Mouse (Mus musculus) regulatory T cell (primary cell): Measurements from ENCODE around the gene Tmprss7.

Source experiments
- in situ Hi-C: fragments of 300-600 bp; cut with MboI, MseI; formaldehyde crosslinking; loops from one replicate; pipeline ENCODE4 v1.15.1; 2025; ENCODE audit warnings: high pct_unique_total_duplicates

Tmprss7 gene

GRCm38 (mm10) chr16:45686833-45687232 lies 6.6 kb downstream of the Tmprss7 start:
- in situ Hi-C loops = no loop called here

DNA sequence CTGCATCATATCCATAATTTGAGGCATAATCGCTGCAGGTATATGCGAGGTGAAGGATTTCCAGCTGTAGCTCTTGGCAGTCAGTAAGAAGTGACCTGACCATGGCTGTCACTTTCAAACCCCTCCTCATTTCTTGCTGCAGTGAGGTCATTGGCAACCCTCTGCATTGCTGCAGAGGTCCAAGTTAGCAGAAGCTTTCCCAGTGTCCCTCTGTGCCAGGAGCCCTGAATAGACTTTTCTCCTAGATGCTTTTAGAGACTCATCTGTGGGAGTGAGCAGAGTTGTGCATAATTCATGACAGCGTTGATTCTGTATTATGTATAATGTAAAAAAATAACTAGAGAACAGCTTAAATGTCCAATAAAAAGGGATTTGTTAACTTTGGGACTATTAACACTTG lies 8.2 kb downstream of the Tmprss7 start:
- in situ Hi-C loops = no loop called here

GRCm38 (mm10) chr16:45684815-45685214 lies 8.6 kb downstream of the Tmprss7 start:
- in situ Hi-C loops = no loop called here

DNA sequence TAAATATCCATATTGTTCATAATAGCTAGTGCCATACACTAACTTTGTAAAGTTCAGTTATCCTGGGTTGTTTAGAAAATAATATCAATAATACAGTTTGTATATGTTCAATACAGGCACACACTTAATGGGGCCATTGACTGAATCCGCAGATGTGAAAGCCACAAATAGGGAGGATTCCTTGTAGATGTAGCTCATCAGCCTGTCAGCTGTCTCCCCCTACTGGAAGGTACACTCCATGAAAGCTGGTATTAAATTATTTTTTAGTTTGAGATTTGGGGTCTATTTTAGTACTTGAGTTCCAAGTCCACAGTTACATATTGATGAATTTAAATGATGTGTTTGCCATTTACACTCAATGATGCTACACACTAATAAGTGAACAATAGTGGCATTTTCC lies 17.0 kb downstream of the Tmprss7 start:
- in situ Hi-C loops = loop anchor here (5.0 kb wide), 1 partner anchor 69 kb away; no protein-coding TSS in a partner anchor

DNA sequence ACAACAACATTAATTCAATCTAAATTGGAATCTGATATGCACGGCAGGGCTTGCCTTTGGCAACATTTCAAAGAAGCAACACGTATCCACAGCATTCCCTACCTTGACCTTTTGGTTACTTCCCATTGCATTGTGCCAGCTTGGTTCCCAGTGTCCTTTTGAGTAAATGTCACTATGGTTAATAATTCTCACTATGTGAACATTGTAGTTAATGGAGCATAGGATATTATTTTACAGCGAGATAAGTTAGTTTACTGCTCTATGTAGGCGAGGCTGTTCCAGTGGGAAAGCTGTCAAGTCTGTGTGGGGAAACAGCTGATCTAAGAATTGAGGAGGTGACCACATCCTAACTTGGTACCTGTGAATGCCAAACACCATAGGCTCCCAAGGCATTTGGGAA lies 23.5 kb downstream of the Tmprss7 start:
- in situ Hi-C loops = no loop called here

- in situ Hi-C loops = no loop called here
Measured at GRCm38 (mm10) chr16:45668178-45668577, 25.3 kb downstream of the Tmprss7 start.

- in situ Hi-C loops = no loop called here
Measured at GRCm38 (mm10) chr16:45666136-45666535, 27.3 kb downstream of the Tmprss7 start.

DNA sequence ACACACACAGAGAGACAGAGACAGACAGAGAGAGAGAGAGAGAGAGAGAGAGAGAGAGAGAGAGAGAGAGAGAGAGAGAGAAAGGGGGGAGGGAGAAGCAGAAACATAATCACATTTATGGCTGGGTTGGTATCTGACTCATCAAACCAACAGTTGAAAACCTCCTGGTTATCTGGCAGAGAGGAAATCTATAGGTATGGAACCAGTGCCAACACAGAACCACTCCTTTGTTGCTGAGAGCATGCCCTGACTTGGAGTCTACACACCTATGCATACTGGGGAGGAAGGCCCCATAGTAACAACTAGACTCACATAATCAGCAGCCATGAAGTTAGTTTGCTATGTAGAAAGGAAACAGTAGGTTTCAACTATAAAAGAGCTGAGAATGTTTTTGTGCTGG lies 31.1 kb downstream of the Tmprss7 start:
- in situ Hi-C loops = no loop called here

DNA sequence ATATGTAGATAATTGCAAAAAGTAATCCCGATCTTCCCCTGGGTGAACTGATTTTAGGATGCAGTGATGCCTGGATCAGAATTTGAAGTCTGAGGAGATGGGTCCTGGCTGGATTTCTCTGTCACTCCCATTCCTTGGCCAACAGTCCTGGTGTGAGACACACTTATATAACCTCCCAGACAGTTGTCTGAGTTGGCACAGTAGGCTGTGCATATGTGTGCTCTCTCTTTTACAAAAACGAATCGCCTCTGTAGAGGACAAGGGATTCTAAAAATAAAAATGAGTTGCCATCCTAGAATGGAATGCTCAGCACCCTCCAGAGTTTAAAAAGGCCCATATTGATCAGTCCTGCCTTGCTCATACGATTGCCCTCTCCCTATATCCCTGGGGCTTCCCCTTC lies 33.9 kb downstream of the Tmprss7 start:
- in situ Hi-C loops = no loop called here

DNA sequence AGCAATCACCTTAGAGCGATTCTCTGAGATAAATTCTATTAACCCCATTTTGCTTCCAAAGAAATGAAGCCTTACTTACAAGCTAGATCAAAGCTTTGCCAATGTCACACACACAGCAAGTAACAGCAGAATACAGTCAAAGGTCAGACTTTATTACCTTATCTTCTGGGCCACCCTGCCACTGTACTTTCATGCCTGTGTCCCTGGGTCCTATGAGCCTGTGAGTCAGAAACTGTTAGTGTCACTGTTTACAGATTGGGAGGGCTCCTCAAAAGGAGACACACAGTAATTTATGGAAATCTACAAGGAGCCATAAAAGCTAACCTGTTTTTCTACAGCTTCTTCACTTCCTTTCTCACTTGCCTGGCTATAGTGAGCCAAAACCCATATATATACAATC lies 35.2 kb downstream of the Tmprss7 start:
- in situ Hi-C loops = no loop called here

GRCm38 (mm10) chr16:45657574-45658159 lies 35.8 kb downstream of the Tmprss7 start:
- in situ Hi-C loops = no loop called here

- in situ Hi-C loops = no loop called here
Measured at GRCm38 (mm10) chr16:45654465-45654864, 39.0 kb downstream of the Tmprss7 start.

GRCm38 (mm10) chr16:45653934-45654332 lies 39.5 kb downstream of the Tmprss7 start, which contains the start of gene BC016579:
Gene BC016579 (minus strand): TSS chr16:45654068.
- in situ Hi-C loops = no loop called here

GRCm38 (mm10) chr16:45653009-45653933 lies 40.2 kb downstream of the Tmprss7 start:
- in situ Hi-C loops = no loop called here

- in situ Hi-C loops = no loop called here
Measured at GRCm38 (mm10) chr16:45651497-45651896, 42.0 kb downstream of the Tmprss7 start.

DNA sequence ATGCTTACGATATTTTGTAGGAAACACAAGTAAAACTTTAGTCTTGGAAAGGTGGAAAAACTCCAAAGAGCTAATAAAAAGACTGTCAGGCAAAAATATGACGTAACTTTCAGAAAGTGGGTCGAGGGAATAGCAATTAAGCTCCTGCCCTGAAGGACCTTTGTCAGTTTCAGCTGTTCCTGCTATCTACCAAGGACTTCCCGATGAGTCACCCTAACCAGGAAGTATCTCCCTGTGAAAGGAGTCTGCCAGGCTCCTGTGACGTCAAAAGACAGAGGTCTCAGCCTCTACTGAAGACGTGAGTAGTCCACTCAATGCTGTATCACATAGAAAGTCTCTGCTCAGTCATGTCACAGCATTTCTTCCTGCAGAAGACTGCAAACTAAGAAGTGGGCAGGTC lies 49.1 kb downstream of the Tmprss7 start:
- in situ Hi-C loops = no loop called here

DNA sequence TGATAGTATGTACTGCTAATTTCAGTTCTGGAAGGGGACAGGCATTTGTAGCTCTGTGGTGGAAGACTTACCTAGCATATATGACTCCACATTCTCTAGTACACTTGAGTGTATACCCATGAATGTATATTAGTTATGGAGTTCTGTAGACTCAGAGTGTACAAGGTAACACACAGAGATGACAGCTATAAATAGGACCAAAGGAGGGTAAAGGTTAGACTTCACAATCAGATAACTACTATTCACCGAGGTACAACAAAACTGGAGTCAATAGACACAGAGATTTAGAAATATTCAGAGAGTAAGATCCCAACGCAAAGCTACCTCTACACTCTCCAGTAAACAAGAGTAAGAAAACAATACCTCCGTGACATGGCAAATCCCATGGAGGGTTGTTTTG lies 49.5 kb downstream of the Tmprss7 start:
- in situ Hi-C loops = no loop called here

- in situ Hi-C loops = no loop called here
Measured at GRCm38 (mm10) chr16:45641301-45641700, 52.2 kb downstream of the Tmprss7 start.

GRCm38 (mm10) chr16:45640070-45640762 lies 53.2 kb downstream of the Tmprss7 start:
- in situ Hi-C loops = no loop called here

- in situ Hi-C loops = no loop called here
Measured at GRCm38 (mm10) chr16:45635826-45636225, 57.6 kb downstream of the Tmprss7 start.

DNA sequence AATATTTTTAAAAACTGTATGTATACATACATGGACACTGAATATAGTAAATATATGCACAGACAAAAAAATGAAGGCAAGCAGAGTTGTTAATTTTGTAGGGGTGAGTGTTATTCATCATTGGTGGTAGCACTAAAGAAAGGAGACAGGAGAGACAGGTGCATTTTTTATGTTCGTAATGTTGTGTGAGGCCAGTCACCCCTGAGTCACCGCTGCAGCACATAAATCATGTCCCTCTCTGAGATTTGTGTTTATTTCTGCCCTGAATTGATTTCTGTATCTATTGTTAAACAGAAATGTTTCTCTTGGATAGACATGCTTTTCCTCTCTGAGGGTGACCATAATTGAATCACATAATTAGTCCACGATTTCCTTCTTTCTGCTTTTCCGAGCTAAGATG lies 61.0 kb downstream of the Tmprss7 start:
- in situ Hi-C loops = loop anchor here (5.0 kb wide), 1 partner anchor 435 kb away; no protein-coding TSS in a partner anchor

DNA sequence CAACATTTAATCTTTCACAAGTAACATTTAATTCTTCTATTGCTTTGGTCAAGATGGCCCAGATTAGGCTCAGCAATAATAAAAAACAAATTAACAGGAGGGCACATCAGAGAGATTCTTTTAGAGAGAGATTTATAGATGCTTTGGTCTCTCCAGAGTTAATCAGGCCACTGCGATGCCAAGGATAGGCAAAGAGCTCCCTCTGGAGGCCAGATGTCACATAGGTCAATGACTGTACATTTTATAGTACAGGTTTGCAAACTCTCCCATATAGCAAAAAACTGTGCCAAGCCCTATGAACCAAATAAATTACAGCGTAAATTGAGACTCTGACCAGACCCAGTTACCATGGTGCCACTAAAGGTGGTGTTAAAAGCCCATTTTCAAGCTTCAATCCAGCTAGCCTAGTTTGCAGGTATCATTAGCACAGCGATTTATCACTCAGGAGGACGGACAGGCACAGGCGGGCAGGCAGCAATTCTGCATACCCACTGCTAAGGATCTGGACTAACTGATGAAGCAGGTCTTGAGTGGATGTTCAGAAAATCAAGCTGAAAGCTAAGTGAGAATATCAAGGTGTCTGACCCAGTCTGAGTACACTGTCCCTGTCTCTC lies 63.0 kb downstream of the Tmprss7 start:
- in situ Hi-C loops = loop anchor here (5.0 kb wide), 1 partner anchor 433 kb away; no protein-coding TSS in a partner anchor
